Mouse (Mus musculus): ENCODE measurements around the gene Mfge8.

GRCm38 (mm10) chr7:79193936-79194335 lies 45.1 kb upstream of the Mfge8 start:
- TF ChIP-seq EP300 (IDR thresholded peaks at IDR 0.05) (no peak), CTCF (IDR thresholded peaks at IDR 0.05) (no peak)

Measured in lung, postnatal 0 days (tissue).